Mouse (Mus musculus) stomach, embryonic 15.5 days (tissue): Measurements from ENCODE around the gene AI182371. TPM values are rescaled to one million over a fixed set of nuclear protein-coding genes. Genes with fewer than 3 reads are reported as not detected.

Experiments used
- ATAC-seq: fragments of 200-750 bp; cut with Nextera tagmentation; 2 replicates; pipeline ENCODE4 v1.8.0; 2017; ENCODE audit warnings: low read depth, moderate number of reproducible peaks, moderate TSS enrichment; ENCODE audit not compliant: insufficient read depth, low FRiP score
- H3K27ac ChIP-seq: fragments of 300-500 bp; sonication (generic); 2 replicates; pipeline ENCODE4 v1.5.1; 2015; ENCODE audit warnings: mild to moderate bottlenecking, inconsistent platforms
- H3K27me3 ChIP-seq: fragments of 300-500 bp; sonication (generic); replicated peaks from 2 replicates; pipeline ENCODE4 v1.6.1; 2015; ENCODE audit warnings: inconsistent platforms
- H3K36me3 ChIP-seq: fragments of 300-500 bp; sonication (generic); 2 replicates; pipeline ENCODE4 v1.6.1; 2015; ENCODE audit warnings: inconsistent platforms
- H3K4me1 ChIP-seq: fragments of 300-500 bp; sonication (generic); 2 replicates; pipeline ENCODE4 v1.6.1; 2015; ENCODE audit warnings: inconsistent platforms
- H3K4me2 ChIP-seq: fragments of 300-500 bp; sonication (generic); 2 replicates; pipeline ENCODE4 v1.6.1; 2015; ENCODE audit warnings: mild to moderate bottlenecking, inconsistent platforms
- H3K4me3 ChIP-seq: fragments of 300-500 bp; sonication (generic); replicated peaks from 2 replicates; pipeline ENCODE4 v1.5.1; 2015; ENCODE audit warnings: inconsistent platforms
- H3K9ac ChIP-seq: fragments of 300-500 bp; sonication (generic); 2 replicates; pipeline ENCODE4 v1.6.1; 2015; ENCODE audit warnings: inconsistent platforms
- H3K9me3 ChIP-seq: fragments of 300-500 bp; sonication (generic); 2 replicates; pipeline ENCODE4 v1.6.1; 2016; ENCODE audit warnings: inconsistent platforms
- WGBS: fragments of 180-500 bp; shearing (Covaris S2); methylation state at CpG from one replicate; pipeline ENCODE4 v1.1.7; 2015; 5-methylcytosine and 5-hydroxymethylcytosine counted together
- polyA plus RNA-seq: library from polyadenylated mRNA; unstranded; fragments of >200 nt; fragmentation: Nextera tagmentation; extraction: Ambion mirVana; gene quantifications from 2 replicates; pipeline ENCODE4 v1.2.1, GENCODE M21; 2015

The AI182371 gene
- polyA plus RNA-seq, 1 experiment from 2014 or later = 2.6 TPM

- Histone ChIP-seq H3K4me3 (no peak overlapping the region), H3K4me1 (no peaks in the 10 kb centered on the region), H3K9me3 (no peaks in the 10 kb centered on the region), H3K4me2 (no peak overlapping the region), H3K9ac (no peak overlapping the region), H3K27me3 (no peaks in the 10 kb centered on the region), H3K27ac (no peak overlapping the region), H3K36me3 (no peaks in the 10 kb centered on the region)
- WGBS = 88% methylated on average over 13 of the region's 13 CpGs
- ATAC-seq = no peak
These were observed 34.7 kb downstream of the AI182371 start for GRCm38 (mm10) chr2:35066525-35067082.

GRCm38 (mm10) chr2:35063333-35064030 lies 37.9 kb downstream of the AI182371 start:
- H3K27ac ChIP-seq = no peak overlapping the region
- H3K27me3 ChIP-seq = no peaks in the 10 kb centered on the region
- ATAC-seq = no peak
- 76% methylated on average over 6 of the region's 6 CpGs for WGBS
- no peak overlapping the region for H3K4me2 ChIP-seq
- no peaks in the 10 kb centered on the region for H3K36me3 ChIP-seq
- H3K4me1 ChIP-seq = no peaks in the 10 kb centered on the region
- no peak overlapping the region for H3K4me3 ChIP-seq
- H3K9ac ChIP-seq = no peak overlapping the region
- no peaks in the 10 kb centered on the region for H3K9me3 ChIP-seq

- WGBS = 70% methylated on average over 5 of the region's 5 CpGs
- Histone ChIP-seq H3K36me3 (no peaks in the 10 kb centered on the region), H3K9ac (no peak within 1 kb of the TSS), H3K9me3 (no peaks in the 10 kb centered on the region), H3K27ac (no peak within 1 kb of the TSS), H3K27me3 (no peaks in the 10 kb centered on the region), H3K4me1 (no peaks in the 10 kb centered on the region), H3K4me3 (no peak within 1 kb of the TSS), H3K4me2 (no peak within 1 kb of the TSS)
- ATAC-seq = no peak
These were observed 40.0 kb downstream of the AI182371 start, which contains the start of gene Hc for GRCm38 (mm10) chr2:35061338-35061737. Gene Hc, minus strand, starts transcription at chr2:35061438.

GRCm38 (mm10) chr2:35060897-35061296 lies 40.4 kb downstream of the AI182371 start:
- Histone ChIP-seq H3K4me1 (no peaks in the 10 kb centered on the region), H3K4me2 (no peak overlapping the region), H3K4me3 (no peak overlapping the region), H3K27ac (no peak overlapping the region), H3K9me3 (no peaks in the 10 kb centered on the region), H3K36me3 (no peaks in the 10 kb centered on the region), H3K9ac (no peak overlapping the region), H3K27me3 (no peaks in the 10 kb centered on the region)
- 49% methylated on average over 6 of the region's 6 CpGs for WGBS
- no peak for ATAC-seq

GRCm38 (mm10) chr2:35060256-35060655 lies 41.1 kb downstream of the AI182371 start:
- Histone ChIP-seq H3K36me3 (no peaks in the 10 kb centered on the region), H3K4me2 (no peak overlapping the region), H3K4me3 (no peak overlapping the region), H3K4me1 (no peaks in the 10 kb centered on the region), H3K27ac (no peak overlapping the region), H3K27me3 (no peaks in the 10 kb centered on the region), H3K9me3 (no peaks in the 10 kb centered on the region), H3K9ac (no peak overlapping the region)
- WGBS = 78% methylated on average over 5 of the region's 5 CpGs
- ATAC-seq = no peak

GRCm38 (mm10) chr2:35058325-35058724 lies 43.0 kb downstream of the AI182371 start:
- Histone ChIP-seq H3K4me3 (no peak overlapping the region), H3K36me3 (no peaks in the 10 kb centered on the region), H3K27me3 (no peaks in the 10 kb centered on the region), H3K4me1 (no peaks in the 10 kb centered on the region), H3K9me3 (no peaks in the 10 kb centered on the region), H3K4me2 (no peak overlapping the region), H3K27ac (no peak overlapping the region), H3K9ac (no peak overlapping the region)
- no peak for ATAC-seq
- WGBS = 69% methylated on average over 2 of the region's 2 CpGs

- H3K4me1 ChIP-seq = no peaks in the 10 kb centered on the region
- no peaks in the 10 kb centered on the region for H3K27me3 ChIP-seq
- WGBS = 83% methylated on average over 11 of the region's 11 CpGs
- no peaks in the 10 kb centered on the region for H3K9me3 ChIP-seq
- H3K27ac ChIP-seq = no peak overlapping the region
- no peaks in the 10 kb centered on the region for H3K36me3 ChIP-seq
- H3K4me3 ChIP-seq = no peak overlapping the region
- H3K9ac ChIP-seq = no peak overlapping the region
- no peak overlapping the region for H3K4me2 ChIP-seq
- no peak for ATAC-seq
These were observed 44.1 kb downstream of the AI182371 start for GRCm38 (mm10) chr2:35057243-35057642.

GRCm38 (mm10) chr2:35048851-35049250 lies 52.5 kb downstream of the AI182371 start:
- Histone ChIP-seq H3K36me3 (no peaks in the 10 kb centered on the region), H3K4me1 (no peaks in the 10 kb centered on the region), H3K4me2 (no peak overlapping the region), H3K27me3 (no peaks in the 10 kb centered on the region), H3K9ac (no peak overlapping the region), H3K9me3 (no peaks in the 10 kb centered on the region), H3K4me3 (no peak overlapping the region), H3K27ac (no peak overlapping the region)
- 44% methylated on average over 5 of the region's 5 CpGs for WGBS
- ATAC-seq = no peak

- Histone ChIP-seq H3K4me1 (no peaks in the 10 kb centered on the region), H3K9me3 (no peaks in the 10 kb centered on the region), H3K36me3 (no peaks in the 10 kb centered on the region), H3K4me2 (no peak overlapping the region), H3K9ac (no peak overlapping the region), H3K27me3 (no peaks in the 10 kb centered on the region), H3K4me3 (no peak overlapping the region), H3K27ac (no peak overlapping the region)
- no peak for ATAC-seq
- 67% methylated on average over 2 of the region's 2 CpGs for WGBS
These were observed 56.4 kb downstream of the AI182371 start for GRCm38 (mm10) chr2:35044956-35045355.

GRCm38 (mm10) chr2:35038580-35039375 lies 62.6 kb downstream of the AI182371 start:
- H3K4me3 ChIP-seq = no peak overlapping the region
- no peak overlapping the region for H3K27ac ChIP-seq
- no peak for ATAC-seq
- no peak overlapping the region for H3K9ac ChIP-seq
- no peaks in the 10 kb centered on the region for H3K27me3 ChIP-seq
- no peaks in the 10 kb centered on the region for H3K36me3 ChIP-seq
- WGBS = 91% methylated on average over 9 of the region's 9 CpGs
- no peak overlapping the region for H3K4me2 ChIP-seq
- no peaks in the 10 kb centered on the region for H3K9me3 ChIP-seq
- no peaks in the 10 kb centered on the region for H3K4me1 ChIP-seq
